23 mouse cellular contexts compared by ENCODE assay signal in the genomic region with DNA sequence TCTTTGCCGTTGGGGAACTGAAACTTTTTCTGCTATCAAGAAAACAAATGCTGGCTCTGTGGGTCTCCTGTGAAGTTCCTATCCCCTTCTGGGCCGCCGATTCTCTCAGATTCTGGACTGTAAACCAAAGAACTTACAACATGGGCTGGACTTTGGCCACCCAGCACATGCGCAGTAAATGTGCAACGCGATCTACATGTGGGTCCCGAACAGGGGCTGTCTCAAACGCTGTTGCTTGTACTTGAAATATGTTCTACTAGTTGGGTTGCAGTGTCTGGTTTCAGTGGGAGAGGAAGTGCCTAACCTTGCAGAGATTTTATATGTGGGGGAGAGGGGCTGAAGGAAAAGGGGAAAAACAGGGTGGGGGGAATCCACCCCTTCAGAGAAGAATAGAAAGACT.
A peak's percentile ranks its signal among the peaks of the same experiment; 100 is the strongest.
DNase-seq lines count a peak whose midpoint lies in the region.
"Had no signal": no experiment of that assay in that cellular context is flagged by ENCODE, and none has a peak within 500 bp of the region (broad histone marks: within the 10 kb centered on the region; RNA-seq: fewer than 3 reads in every experiment).

No protein-coding gene starts in this region.

- H3K4me3 ChIP-seq in limb, embryonic 10.5 days = no peak overlapping the region
- H3K4me3 ChIP-seq: embryonic facial prominence, embryonic 13.5 days; forebrain, embryonic 13.5 days; heart, embryonic 10.5 days had no signal

- WGBS in limb, embryonic 10.5 days = 74% methylated on average over 8 of the region's 8 CpGs

- no peaks in the 10 kb centered on the region for H3K9me3 ChIP-seq in limb, embryonic 10.5 days (replicated peaks)
- H3K9me3 ChIP-seq: embryonic facial prominence, embryonic 13.5 days; forebrain, embryonic 13.5 days; G1E; heart, embryonic 10.5 days had no signal

- H3K27ac ChIP-seq in limb, embryonic 10.5 days = 0 out of 2 replicates have a peak overlapping the region, but pooled peaks have one; percentile 19
- H3K27ac ChIP-seq: embryonic facial prominence, embryonic 13.5 days; forebrain, embryonic 13.5 days; heart, embryonic 10.5 days; hindbrain, embryonic 14.5 days; liver, embryonic 14.5 days; stomach, postnatal 0 days had no signal

- peaks cover 4% of the 10 kb centered on the region for H3K4me1 ChIP-seq in limb, embryonic 10.5 days
- H3K4me1 ChIP-seq: embryonic facial prominence, embryonic 13.5 days; forebrain, embryonic 13.5 days; heart, embryonic 10.5 days had no signal

- peak; percentile 18 for DNase-seq in embryo, embryonic 11 days
- no peak for DNase-seq in embryo, embryonic 9.5 days (ENCODE audit: extremely low spot score)
- peak; percentile 7 for DNase-seq in kidney, postnatal 10 days
- DNase-seq in kidney, postnatal 36 days = no peak
- DNase-seq in limb, embryonic 10.5 days (ENCODE audit: low spot score) = no peak
- no peak for DNase-seq in thymus, postnatal 4 days
- no peak for DNase-seq in adrenal gland, postnatal 25 days
- DNase-seq: adrenal gland, postnatal 14 days; cerebellum, adult 8-10 months; cerebellum, postnatal 36 days; heart, postnatal 4 days; lung, embryonic 14.5 days; midbrain, embryonic 14.5 days; right cerebral cortex, postnatal 14 days; thymus, adult 2 months had no signal

- H3K36me3 ChIP-seq in limb, embryonic 10.5 days = no peaks in the 10 kb centered on the region
- H3K36me3 ChIP-seq: embryonic facial prominence, embryonic 13.5 days; G1E; heart, embryonic 10.5 days had no signal

- H3K27me3 ChIP-seq in limb, embryonic 10.5 days (ENCODE audit: low read depth, poor library complexity, severe bottlenecking) = no peaks in the 10 kb centered on the region
- H3K27me3 ChIP-seq: embryonic facial prominence, embryonic 13.5 days; forebrain, embryonic 13.5 days; Patski had no signal

Comparison
In these comparisons a context has a peak if more than half of its experiments do, and no peak if none do; other contexts are left out.
1. DNase-seq: peak in embryo, embryonic 11 days (single experiment) and kidney, postnatal 10 days (single experiment); none in embryo, embryonic 9.5 days (single experiment), kidney, postnatal 36 days (0 of 2), limb, embryonic 10.5 days (single experiment), thymus, postnatal 4 days (single experiment) and adrenal gland, postnatal 25 days (single experiment).